Mouse (Mus musculus) frontal cortex, postnatal 14 days (tissue): ENCODE data around the gene Upk1a.
A peak's percentile ranks its signal among the peaks of the same experiment; 100 is the strongest.

Experiments used
- DNase-seq, 2 experiments: peaks; one replicate each; pipeline ENCODE4 v3.0.0; 2022; ENCODE audit warnings: low spot score in 2 of 2

Gene Upk1a

GRCm38 (mm10) chr7:30579950-30580349, 32.7 kb downstream of the Upk1a start:
- DNase-seq = no peak

GRCm38 (mm10) chr7:30572969-30573368, 39.7 kb downstream of the Upk1a start:
- DNase-seq = no peak

GRCm38 (mm10) chr7:30572389-30572788, 40.3 kb downstream of the Upk1a start:
- DNase-seq = no peak

- DNase-seq = no peak
Measured at GRCm38 (mm10) chr7:30567555-30567954, 45.1 kb downstream of the Upk1a start.

GRCm38 (mm10) chr7:30566033-30566432, 46.6 kb downstream of the Upk1a start:
- no peak for DNase-seq

GRCm38 (mm10) chr7:30564970-30565571, 47.6 kb downstream of the Upk1a start, which contains the start of gene Igflr1:
Igflr1 (plus strand) TSS chr7:30565427.
- DNase-seq = no peak

GRCm38 (mm10) chr7:30563906-30564280, 48.8 kb downstream of the Upk1a start:
- DNase-seq = no peak

- peak; percentile 89 to 92 for DNase-seq
Measured at GRCm38 (mm10) chr7:30563117-30563905, 49.3 kb downstream of the Upk1a start, which contains the start of the genes U2af1l4, Gm49396 and Psenen. U2af1l4 (plus strand) TSS chr7:30563301. Gm49396 (plus strand) TSS chr7:30563344. Psenen (minus strand) TSS chr7:30563627.

GRCm38 (mm10) chr7:30562526-30563116, 50.0 kb downstream of the Upk1a start:
- DNase-seq = peak in 1 of 2 experiments; percentile 50

GRCm38 (mm10) chr7:30560296-30560695, 52.4 kb downstream of the Upk1a start:
- DNase-seq = no peak

- peak; percentile 96 to 98 for DNase-seq
Measured at GRCm38 (mm10) chr7:30559443-30559954, 53.1 kb downstream of the Upk1a start, which contains the start of gene Lin37. Lin37 (minus strand) TSS chr7:30559838.

GRCm38 (mm10) chr7:30558656-30559442, 53.8 kb downstream of the Upk1a start:
- DNase-seq = no peak

- no peak for DNase-seq
Measured at GRCm38 (mm10) chr7:30557901-30558514, 54.6 kb downstream of the Upk1a start.

- DNase-seq = no peak
Measured at GRCm38 (mm10) chr7:30556894-30557536, 55.6 kb downstream of the Upk1a start.

GRCm38 (mm10) chr7:30553810-30554584, 58.6 kb downstream of the Upk1a start:
- no peak for DNase-seq
